Mouse (Mus musculus) ovary, postnatal 14 days (tissue): Measurements from ENCODE around the gene Fut2.

Experiments used
- DNase-seq: peaks from one replicate; pipeline ENCODE4 v3.0.0; 2022; ENCODE audit warnings: low spot score

Gene Fut2

GRCm38 (mm10) chr7:45666161-45666560 is at the start of gene Fut2:
Fut2 (minus strand) TSS chr7:45666394.
- no peak for DNase-seq

DNA sequence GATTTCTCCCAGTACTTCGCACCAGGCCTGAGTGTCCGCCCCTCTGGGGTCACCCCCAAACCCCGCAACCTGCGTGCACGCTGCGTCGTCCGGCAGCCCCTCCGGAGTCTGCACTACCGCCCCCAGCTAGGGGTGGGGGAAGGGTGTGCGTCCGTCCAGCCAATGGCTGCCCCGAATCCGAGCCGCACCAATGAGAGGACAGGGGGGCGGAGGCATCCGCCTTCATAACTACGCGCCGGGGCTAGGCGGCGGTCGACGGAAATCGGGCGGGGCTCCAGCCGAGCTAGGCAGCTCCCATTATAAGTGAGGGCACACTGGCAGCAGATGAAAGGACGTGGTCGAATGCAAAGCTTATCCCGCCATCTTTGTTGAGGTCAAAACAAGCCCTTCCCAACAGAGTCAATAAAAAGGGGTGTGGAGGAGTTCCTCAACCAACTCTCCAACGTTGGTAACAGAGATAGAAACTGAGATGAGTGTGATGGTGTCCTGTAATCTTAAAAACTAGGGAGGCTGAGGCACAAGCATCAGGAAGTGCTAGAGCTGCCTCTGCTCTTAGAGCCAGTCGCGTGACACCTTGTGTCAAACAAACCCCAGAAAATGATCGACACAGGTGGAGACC is 49.0 kb upstream of the Fut2 start, which contains the start of gene Rpl18:
TSS of gene Rpl18 (plus strand) at position 368 of the 619 bp plus-strand sequence.
- DNase-seq, result peak; percentile 93

- no peak for DNase-seq
Observed at GRCm38 (mm10) chr7:45714630-45715089, 48.5 kb upstream of the Fut2 start.

DNA sequence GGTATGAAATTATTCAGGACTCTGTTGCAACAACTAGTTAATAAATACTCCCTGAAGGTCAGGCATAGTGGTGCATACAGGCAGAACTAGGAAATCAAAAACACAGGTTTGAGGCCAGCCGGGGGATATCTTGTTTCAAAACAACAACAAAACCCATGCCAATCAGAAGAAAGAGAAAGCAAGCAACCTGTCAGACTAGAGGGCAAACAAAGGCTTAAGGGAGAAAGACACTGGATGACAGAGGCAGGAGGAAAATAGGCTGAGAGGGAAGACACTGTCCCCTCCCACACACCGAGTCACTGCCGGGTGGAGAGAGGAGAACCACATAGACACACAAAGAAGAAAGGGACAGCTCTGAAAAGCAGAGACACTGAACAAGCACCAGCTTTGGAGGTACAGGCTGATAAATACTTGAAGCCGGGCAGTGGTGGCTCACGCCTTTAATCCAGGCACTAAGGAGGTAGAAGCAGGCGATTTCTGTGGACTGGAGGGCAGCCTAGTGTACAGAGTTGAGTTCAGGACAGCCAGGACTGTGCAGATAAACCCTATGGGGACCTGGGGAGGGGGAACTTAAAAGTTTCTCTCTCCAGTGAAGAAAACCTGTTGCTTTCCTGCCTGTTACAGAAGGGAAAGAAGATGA is 47.8 kb upstream of the Fut2 start:
- DNase-seq, result no peak

GRCm38 (mm10) chr7:45713396-45713795 is 47.2 kb upstream of the Fut2 start:
- DNase-seq, result no peak

GRCm38 (mm10) chr7:45712022-45712757 is 46.0 kb upstream of the Fut2 start:
- no peak for DNase-seq

DNA sequence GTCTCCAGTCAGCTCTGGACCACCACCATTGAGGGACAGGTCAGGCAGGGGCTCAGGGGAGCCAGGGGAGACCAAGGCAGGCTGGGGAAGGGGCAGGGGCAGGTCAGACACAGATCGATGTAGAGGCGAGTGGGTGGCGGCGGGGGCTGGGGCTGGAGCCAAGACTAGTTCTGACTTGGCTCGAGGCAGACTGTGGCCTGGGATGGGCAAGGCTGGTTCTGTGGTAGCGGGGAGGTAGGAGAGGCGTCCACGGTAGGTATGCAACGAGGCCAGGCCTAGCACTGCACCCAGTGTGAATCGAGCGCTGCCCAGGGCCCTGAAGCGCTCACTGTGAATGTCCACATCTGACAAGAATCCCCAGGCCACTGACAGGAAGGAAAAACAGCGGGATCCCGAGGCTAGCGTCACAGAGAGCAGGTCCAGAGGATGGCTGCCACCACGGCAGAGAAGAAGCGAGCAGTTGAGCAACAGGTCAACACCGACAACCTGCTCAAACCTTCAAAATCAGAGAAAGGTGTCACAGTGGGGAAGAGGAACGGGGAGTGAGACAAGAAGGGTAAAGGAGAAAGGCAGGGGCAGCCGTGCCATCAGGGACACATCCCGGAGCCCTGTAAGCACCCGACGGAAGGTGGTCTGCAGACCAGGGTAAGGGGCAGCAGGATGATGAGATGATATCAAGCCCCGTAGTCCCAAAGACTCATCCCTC is 45.3 kb upstream of the Fut2 start:
- DNase-seq, result no peak

DNA sequence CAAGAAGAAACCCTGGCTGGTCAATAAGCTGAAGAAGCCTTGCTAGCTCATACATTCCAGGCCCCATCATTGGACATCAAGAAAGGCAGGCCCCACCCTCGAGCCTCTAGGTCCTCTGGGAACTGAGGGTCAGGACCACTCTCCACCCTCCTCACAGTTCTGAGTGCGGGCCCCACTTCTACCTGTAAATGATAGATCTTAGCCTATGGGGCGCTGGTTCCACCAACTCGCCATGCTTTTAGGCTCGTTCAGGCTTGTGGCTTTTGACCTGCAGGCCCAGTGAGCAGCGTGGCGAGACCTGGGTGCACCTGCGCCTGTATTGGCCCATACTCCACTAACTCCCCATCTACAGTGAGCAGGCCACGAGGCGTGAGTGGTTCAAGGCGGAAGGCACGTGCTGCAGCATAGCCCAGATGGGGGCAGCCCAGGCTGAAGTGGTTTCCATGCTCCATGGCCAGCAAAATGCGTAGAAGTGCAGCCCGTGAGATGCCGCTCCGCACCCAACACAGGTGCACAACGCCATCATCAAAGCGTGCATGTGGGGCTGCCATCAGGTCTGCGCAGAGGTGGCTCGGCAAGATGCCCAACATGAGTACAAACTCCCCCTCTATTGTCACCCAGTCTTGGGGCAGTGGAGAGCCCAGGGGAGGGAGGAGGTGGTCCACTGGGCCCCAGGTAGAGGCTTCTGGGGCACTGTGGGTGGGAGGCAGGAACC is 44.4 kb upstream of the Fut2 start:
- DNase-seq, result no peak

GRCm38 (mm10) chr7:45709677-45710355 is 43.6 kb upstream of the Fut2 start:
- no peak for DNase-seq

GRCm38 (mm10) chr7:45709036-45709435 is 42.8 kb upstream of the Fut2 start:
- no peak for DNase-seq

- no peak for DNase-seq
Observed at GRCm38 (mm10) chr7:45708221-45708761, 42.1 kb upstream of the Fut2 start.

- DNase-seq, result peak; percentile 97
Observed at GRCm38 (mm10) chr7:45707375-45707967, 41.3 kb upstream of the Fut2 start.

DNA sequence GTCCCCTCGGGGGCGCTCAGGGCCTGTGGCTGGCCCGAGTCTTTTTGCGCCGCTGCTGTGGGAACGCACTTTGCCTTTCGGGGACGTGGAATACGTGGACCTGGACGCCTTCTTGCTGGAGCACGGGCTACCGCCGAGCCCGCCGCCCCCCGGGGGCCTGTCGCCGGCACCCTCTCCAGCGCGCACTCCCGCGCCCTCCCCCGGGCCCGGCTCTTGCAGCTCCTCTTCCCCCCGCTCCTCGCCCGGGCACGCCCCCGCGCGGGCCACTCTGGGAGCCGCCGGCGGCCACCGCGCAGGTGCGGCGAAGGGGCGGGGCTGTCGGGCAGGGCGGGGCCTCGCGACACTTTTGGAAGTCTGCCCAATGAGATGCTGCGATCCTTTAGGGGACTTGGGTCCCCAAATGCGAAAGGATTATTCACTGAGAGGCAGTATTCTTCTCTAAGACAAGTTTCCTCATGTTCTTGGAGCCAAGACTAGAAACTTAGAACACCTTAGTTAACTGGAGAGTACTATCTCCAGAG is 40.6 kb upstream of the Fut2 start:
- peak; percentile 88 for DNase-seq

- peak; percentile 74 for DNase-seq
Observed at GRCm38 (mm10) chr7:45705873-45706281, 39.7 kb upstream of the Fut2 start.

GRCm38 (mm10) chr7:45705443-45705864 is 39.3 kb upstream of the Fut2 start:
- DNase-seq, result no peak

- DNase-seq, result peak; percentile 94
Observed at GRCm38 (mm10) chr7:45704730-45705442, 38.7 kb upstream of the Fut2 start, which contains the start of gene Dbp. Dbp (plus strand) TSS chr7:45705088.

DNA sequence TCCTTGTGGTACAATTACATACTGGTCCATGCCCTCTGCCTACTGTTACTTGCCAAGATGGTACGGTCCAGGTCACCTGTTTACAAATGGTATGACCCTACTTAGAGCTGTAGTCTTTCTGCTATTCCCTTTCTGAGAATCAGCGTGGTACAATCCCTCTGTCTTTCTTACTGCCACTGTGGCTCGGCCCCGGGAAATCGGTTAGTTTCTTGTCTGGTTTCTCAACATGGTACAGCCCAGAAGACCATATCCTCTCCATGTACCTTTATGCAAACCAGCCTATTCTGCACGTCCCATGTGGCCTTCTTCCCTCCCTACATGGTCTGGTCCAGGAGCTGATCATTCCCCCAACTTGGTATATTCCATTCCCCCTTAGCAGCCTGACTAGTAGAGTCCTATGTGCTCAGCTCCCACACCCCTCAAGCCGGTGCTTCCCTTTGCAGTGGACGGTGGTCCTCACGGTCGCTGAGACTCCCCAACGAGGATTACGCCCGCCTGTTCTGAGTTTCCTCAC is 37.9 kb upstream of the Fut2 start:
- no peak for DNase-seq

DNA sequence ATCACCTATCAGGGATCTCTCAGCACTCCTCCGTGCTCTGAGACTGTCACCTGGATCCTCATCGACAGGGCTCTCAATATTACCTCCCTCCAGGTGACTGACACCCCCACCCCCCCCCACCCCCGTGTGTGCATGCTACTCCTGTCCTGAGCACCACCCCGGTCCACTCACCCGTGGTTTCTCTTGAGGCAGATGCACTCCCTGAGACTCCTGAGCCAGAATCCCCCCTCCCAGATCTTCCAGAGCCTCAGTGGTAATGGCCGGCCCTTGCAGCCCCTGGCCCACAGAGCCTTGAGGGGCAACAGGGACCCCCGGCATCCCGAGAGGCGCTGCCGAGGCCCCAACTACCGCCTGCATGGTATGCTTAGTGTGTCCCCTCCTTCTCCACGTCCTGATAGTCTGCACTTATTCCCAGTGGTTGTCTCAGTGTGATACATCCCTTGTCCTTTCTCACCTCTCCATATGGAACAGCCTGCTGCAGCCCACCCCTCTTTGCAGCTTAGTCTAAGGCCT is 37.4 kb upstream of the Fut2 start:
- DNase-seq, result no peak
